Mouse (Mus musculus): ENCODE measurements at regions not wholly inside any gene's neighbourhood (a gene's known extent, or its start where the extent isn't known, plus 50 kb on each side); places are given as distances from the start of the nearest gene placed in this dataset.
"Not testable (repeated sequence)": the region's sequence is repeated elsewhere in the genome, so short reads cannot be mapped to it uniquely, and the experiment has no call there.

- Histone ChIP-seq H3K27ac (peak overlapping the region; percentile 6; the same call in 1 of the 2 replicates), H3K4me3 (no peak overlapping the region)
- DNase-seq (ENCODE audit: low spot score in 2 of 2) = peak in 1 of 2 experiments; percentile 18
- no peak for TF ChIP-seq CTCF (conservative IDR thresholded peaks at IDR 0.05)
Observed at GRCm38 (mm10) chr2:98263641-98264040, 398.4 kb upstream of the Gm10801 start.

- DNase-seq (ENCODE audit: low spot score in 2 of 2) = no peak
- TF ChIP-seq CTCF (conservative IDR thresholded peaks at IDR 0.05) = no peak
- Histone ChIP-seq H3K27ac (no peak overlapping the region), H3K4me3 (no peak overlapping the region)
Observed at GRCm38 (mm10) chr2:98269562-98269961, 392.5 kb upstream of the Gm10801 start.

GRCm38 (mm10) chr2:98286796-98287352 is 375.2 kb upstream of the Gm10801 start:
- DNase-seq (ENCODE audit: low spot score in 2 of 2) = peak in 1 of 2 experiments; percentile 10
- TF ChIP-seq CTCF (conservative IDR thresholded peaks at IDR 0.05) = no peak
- Histone ChIP-seq H3K4me3 (no peak overlapping the region), H3K27ac (peak overlapping the region; percentile 8; the same call in 1 of the 2 replicates)

- DNase-seq (ENCODE audit: low spot score in 2 of 2); H3K4me3 ChIP-seq; H3K27ac ChIP-seq: not testable (repeated sequence)
Observed at GRCm38 (mm10) chr2:98330025-98330424, 332.0 kb upstream of the Gm10801 start.

GRCm38 (mm10) chr2:98354200-98354599 is 307.8 kb upstream of the Gm10801 start:
- no peak overlapping the region for H3K27ac ChIP-seq
- no peak overlapping the region for H3K4me3 ChIP-seq
- DNase-seq (ENCODE audit: low spot score in 2 of 2) = no peak
- no peak for TF ChIP-seq CTCF (conservative IDR thresholded peaks at IDR 0.05)

DNA sequence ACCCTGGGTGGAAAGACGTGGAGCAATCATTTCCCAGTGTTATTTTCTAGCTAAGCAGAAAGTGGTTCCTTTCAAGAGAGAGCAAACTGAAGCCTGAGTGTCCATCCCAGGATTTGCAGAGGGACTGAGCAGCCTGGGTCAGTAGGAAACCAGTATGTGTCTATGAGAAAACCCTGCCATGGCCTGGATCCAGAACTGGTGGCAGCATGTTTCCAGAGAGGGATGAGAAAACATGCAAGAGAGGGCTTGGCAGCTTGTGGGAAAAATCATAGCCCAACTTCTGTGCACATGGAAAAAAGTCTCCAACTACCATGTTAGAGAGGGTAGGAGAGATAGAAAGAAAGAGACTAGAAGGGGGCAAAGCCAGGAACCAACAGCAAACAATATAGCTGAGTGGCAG is 282.8 kb upstream of the Gm10801 start:
- no peak for DNase-seq (ENCODE audit: low spot score in 2 of 2)
- H3K27ac ChIP-seq = no peak overlapping the region
- TF ChIP-seq CTCF (conservative IDR thresholded peaks at IDR 0.05) = no peak

More for the DNA sequence above, 282.8 kb upstream of the Gm10801 start:
- no peak overlapping the region for H3K4me3 ChIP-seq

All from layer of hippocampus, adult 2 months (tissue).